Comparison of ENCODE assay signal across 9 mouse cellular contexts in genomic region chr9:100461671-100462070, GRCm38 (mm10). TPM values are rescaled to one million over a fixed set of nuclear protein-coding genes. Genes with fewer than 3 reads are reported as not detected.
A peak's percentile ranks its signal among the peaks of the same experiment; 100 is the strongest.
DNase-seq lines count a peak whose midpoint lies in the region; ATAC-seq lines count a peak whose summit lies in the region.
"Had no signal": no experiment of that assay in that cellular context is flagged by ENCODE, and none has a peak within 500 bp of the region (broad histone marks: within the 10 kb centered on the region; RNA-seq: fewer than 3 reads in every experiment).

No protein-coding gene starts in this region.

- H3K4me2 ChIP-seq in forebrain, embryonic 11.5 days (ENCODE audit: low read depth, low read length, severe bottlenecking): no peak overlapping the region
- H3K4me2 ChIP-seq: neural tube, embryonic 13.5 days had no signal

- H3K4me3 ChIP-seq in forebrain, embryonic 11.5 days (ENCODE audit: low read depth, low read length): no peak overlapping the region
- no peak overlapping the region for H3K4me3 ChIP-seq in forebrain, embryonic 10.5 days
- H3K4me3 ChIP-seq: neural tube, embryonic 13.5 days had no signal

- no peak overlapping the region for H3K27ac ChIP-seq in forebrain, embryonic 11.5 days (ENCODE audit: low read depth, low read length)
- no peak overlapping the region for H3K27ac ChIP-seq in forebrain, embryonic 10.5 days
- H3K27ac ChIP-seq: neural tube, embryonic 13.5 days had no signal

- H3K9me3 ChIP-seq in forebrain, embryonic 11.5 days (ENCODE audit: control insufficient read depth, low read length): no peaks in the 10 kb centered on the region
- H3K9me3 ChIP-seq in forebrain, embryonic 10.5 days: no peaks in the 10 kb centered on the region
- H3K9me3 ChIP-seq: neural tube, embryonic 13.5 days had no signal

- no peak for ATAC-seq in forebrain, embryonic 11.5 days (replicated peaks; ENCODE audit: low FRiP score)

- no peaks in the 10 kb centered on the region for H3K4me1 ChIP-seq in forebrain, embryonic 11.5 days (replicated peaks; ENCODE audit: control insufficient read depth, insufficient read depth, low read length)
- H3K4me1 ChIP-seq in forebrain, embryonic 10.5 days: no peaks in the 10 kb centered on the region
- H3K4me1 ChIP-seq: neural tube, embryonic 13.5 days had no signal

- H3K27me3 ChIP-seq in forebrain, embryonic 11.5 days (ENCODE audit: control insufficient read depth, insufficient read depth, low read length): no peaks in the 10 kb centered on the region
- no peaks in the 10 kb centered on the region for H3K27me3 ChIP-seq in forebrain, embryonic 10.5 days (ENCODE audit: poor library complexity, severe bottlenecking)
- H3K27me3 ChIP-seq: neural tube, embryonic 13.5 days had no signal

- no peak overlapping the region for H3K9ac ChIP-seq in forebrain, embryonic 11.5 days (ENCODE audit: low read length)
- H3K9ac ChIP-seq: neural tube, embryonic 13.5 days had no signal

- no peaks in the 10 kb centered on the region for H3K36me3 ChIP-seq in forebrain, embryonic 11.5 days (ENCODE audit: control insufficient read depth, insufficient read depth, low read length)
- H3K36me3 ChIP-seq in forebrain, embryonic 10.5 days (replicated peaks): peaks cover 34% of the 10 kb centered on the region

- peak; percentile 31 for DNase-seq in forebrain, embryonic 11.5 days (ENCODE audit: low spot score)
- DNase-seq in forebrain, embryonic 10.5 days (ENCODE audit: extremely low spot score, low spot score): no peak
- DNase-seq in urinary bladder, postnatal 14 days (ENCODE audit: low spot score): peak; percentile 58
- DNase-seq in urinary bladder, postnatal 4 days (ENCODE audit: low spot score in 2 of 2): no peak
- peak; percentile 62 to 76 for DNase-seq in kidney, adult 8-10 months
- peak; percentile 88 for DNase-seq in lung, postnatal 25 days (ENCODE audit: low spot score)
- DNase-seq in spleen, adult 18-20 months: no peak
- DNase-seq in spleen, postnatal 4 days (ENCODE audit: low spot score in 2 of 2): no peak

- 88% methylated on average over 9 of the region's 9 CpGs for WGBS in forebrain, embryonic 11.5 days
- 92% methylated on average over 9 of the region's 9 CpGs for WGBS in forebrain, embryonic 10.5 days

RNA-seq across cellular contexts. Expression of gene Il20rb, which starts 24.9 kb away (rescaled TPM):
- 1.0 and 1.3 TPM in 2 replicates for polyA plus RNA-seq in forebrain, embryonic 11.5 days (2014; fragmentation: Nextera tagmentation; extraction: Ambion mirVana)
- polyA plus RNA-seq in forebrain, embryonic 10.5 days (2016; fragmentation: Nextera tagmentation; extraction: Ambion mirVana): 1.6 and 1.8 TPM in 2 replicates

Comparison
In these comparisons a context has a peak if more than half of its experiments do, and no peak if none do; other contexts are left out.
1. DNase-seq: peak in forebrain, embryonic 11.5 days (single experiment), urinary bladder, postnatal 14 days (single experiment), kidney, adult 8-10 months (2 of 2) and lung, postnatal 25 days (single experiment); none in forebrain, embryonic 10.5 days (single experiment), urinary bladder, postnatal 4 days (0 of 2), spleen, adult 18-20 months (0 of 2) and spleen, postnatal 4 days (0 of 2).